Mouse (Mus musculus) left cerebral cortex, adult 18-20 months (tissue): Measurements from ENCODE around the gene Rasgef1a. TPM values are rescaled to one million over a fixed set of nuclear protein-coding genes. Genes with fewer than 3 reads are reported as not detected.
A peak's percentile ranks its signal among the peaks of the same experiment; 100 is the strongest.

Experiments used
- DNase-seq, 2 experiments: peaks; one replicate each; pipeline ENCODE4 v3.0.0; 2021 to 2022; ENCODE audit warnings: low spot score in 2 of 2, mixed read lengths in 1 of 2
- microRNA-seq, 2 experiments: library from miRNA; unstranded; fragments of <30 nt; microRNA quantifications; one replicate each; pipeline ENCODE4 v1.2.0; 2021
- total RNA-seq, 2 experiments: library from RNA; stranded (reverse); gene quantifications; 2 replicates each; pipeline ENCODE4 v1.2.3; 2021

Rasgef1a gene
- total RNA-seq, 2 experiments from 2014 or later: 201 to 250 TPM

DNA sequence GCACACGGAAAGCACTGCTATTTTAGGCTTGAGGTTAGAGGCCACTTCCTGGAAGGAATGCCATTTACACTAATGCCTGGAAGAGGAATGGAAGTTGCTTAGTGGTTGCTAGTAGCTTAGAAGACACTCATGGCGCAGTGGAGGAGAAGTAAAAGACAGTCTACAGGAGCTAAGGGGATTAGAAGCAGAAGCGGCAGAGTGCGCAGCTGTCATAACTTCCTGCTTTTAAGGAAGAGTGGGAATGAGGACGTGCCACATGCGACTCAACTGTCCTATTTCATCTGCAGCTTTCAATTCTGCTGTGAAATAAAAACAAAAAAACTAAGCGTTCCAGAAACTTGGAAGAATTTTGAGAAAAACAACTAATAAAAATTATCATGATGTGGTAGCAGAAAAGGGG lies 116.0 kb downstream of the Rasgef1a start:
- DNase-seq: no peak

DNA sequence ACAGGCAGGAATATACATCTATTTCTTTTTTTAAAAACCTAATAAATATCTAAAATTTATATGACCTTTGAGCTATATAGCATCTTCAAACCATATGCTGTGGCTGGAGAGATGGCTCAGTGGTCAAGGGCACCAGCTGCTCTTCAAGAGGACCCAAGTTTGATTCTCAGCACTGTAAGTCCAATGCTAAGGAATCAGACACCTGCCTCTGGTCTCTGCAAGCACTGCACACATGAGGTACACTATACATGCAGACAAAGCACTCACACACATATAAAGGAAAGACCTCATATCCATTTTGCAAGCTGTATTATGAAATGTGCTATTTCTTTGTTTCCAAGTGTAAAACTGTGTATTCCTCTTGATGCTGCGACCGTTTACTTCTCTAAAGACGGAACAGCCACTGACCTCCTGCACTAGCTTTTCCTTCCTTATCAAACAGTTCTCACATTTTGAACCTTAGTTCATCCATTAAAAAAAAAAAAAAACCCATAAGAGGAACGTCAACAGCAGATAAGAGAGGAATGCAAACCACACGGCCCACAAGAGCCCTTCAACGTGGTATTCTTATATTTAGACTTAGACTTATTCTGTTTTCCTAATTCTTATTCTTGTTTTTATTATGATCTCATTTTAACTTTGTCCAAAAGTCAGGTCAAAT lies 116.7 kb downstream of the Rasgef1a start:
- no peak for DNase-seq

DNA sequence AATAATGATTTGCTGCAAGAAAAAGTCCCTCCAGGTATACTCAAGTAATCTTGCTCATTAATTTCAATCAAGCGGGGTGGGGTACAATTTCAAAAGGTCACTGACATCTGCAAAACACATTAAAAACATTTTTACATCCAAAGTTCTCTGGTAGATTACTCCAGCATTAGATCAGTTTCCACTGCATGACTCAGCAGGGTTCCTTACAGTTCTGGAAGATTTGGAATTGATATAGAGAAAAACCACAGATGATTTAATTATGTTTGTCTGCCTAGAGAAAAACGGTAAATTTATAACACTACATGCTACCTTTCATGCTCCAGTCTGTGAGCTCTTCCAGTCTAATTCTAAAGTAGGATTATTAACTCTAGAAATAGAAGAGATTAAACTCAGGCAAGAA lies 118.8 kb downstream of the Rasgef1a start:
- DNase-seq: no peak

DNA sequence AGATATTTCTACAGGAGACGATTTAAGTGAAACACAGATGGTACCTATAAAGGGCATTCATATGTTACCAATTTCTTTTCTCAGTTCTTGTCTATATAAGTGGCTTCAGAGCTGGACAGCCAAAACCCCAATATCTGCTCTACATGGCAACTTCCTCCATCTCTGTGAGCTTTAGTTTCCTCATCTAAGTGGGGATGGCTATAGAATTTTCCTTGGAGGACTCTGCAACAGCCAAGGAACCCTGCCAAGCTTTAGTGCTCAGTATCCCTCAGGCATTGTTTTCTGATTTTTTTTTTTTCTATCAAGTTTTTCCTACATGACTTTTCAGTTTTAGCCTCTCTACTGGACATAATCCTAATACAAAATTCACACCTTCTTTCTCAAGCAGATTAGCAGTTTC lies 123.2 kb downstream of the Rasgef1a start:
- no peak for DNase-seq

DNA sequence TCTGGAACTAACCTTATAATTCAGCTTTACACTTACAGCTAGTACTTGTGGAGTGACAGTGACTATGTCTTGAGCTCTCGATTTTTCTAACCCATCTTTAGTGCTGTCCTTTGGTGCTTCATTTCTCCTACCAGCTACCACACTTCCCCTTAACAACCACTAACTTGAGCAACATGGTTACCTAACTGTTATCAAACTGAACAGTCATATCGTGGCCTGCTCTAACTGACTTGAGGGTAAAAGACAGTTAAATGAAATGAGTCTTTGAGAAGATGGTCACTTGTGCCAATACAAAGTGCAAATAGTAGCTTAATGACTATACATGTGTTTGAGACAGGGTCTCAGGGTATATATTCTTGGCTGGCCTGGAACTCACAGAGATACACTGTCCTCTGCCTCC lies 125.9 kb downstream of the Rasgef1a start:
- no peak for DNase-seq

DNA sequence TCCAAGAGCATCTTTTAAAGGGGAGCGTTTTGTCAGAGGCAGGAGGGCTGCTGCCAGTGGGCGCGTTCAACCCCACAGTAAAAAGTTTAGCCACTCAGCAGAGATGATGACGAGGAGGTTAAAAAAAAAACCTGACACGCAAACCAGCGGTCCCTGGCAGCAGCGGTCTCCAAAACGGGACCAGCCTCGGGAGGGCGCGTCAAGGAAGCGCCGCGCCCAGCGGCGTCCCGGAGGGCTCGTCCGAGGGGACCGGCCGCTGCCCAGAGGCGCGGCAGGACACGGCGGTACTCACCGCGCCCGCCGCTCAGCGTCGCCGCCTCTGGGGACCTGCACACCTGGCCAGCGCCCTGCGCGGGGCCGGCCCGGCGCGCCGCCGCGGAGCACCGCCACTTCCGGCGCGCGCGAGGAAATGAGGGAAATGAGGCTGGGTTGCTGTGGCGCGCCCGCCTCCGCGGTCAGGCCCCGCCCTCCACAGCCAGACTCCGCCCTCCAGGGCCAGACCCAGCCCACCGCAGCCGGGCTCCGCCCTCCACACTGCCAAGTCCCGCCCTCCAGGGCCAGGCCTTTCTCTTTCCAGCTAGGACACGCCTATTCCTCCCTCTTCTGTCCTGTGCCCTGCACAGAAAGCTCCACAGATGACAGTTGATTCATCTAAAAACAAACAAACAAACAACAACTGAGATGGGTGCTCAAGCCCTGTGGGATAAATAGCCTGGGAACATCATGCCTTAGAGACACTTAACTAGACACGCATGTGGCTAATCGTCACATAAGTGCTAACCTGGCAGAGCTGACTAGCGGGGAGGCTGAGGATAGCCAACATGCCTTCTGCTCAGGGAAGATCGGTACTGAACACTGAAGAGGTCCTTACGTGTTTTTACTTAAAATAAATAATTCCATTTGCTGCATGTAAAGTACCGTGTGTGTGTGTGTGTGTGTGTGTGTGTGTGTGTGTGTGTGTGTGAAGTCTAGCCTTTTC lies 127.8 kb downstream of the Rasgef1a start, which contains the start of gene Csgalnact2:
Gene Csgalnact2 (minus strand): TSS at position 410 of the 979 bp plus-strand sequence.
- peak; percentile 88 to 93 for DNase-seq

DNA sequence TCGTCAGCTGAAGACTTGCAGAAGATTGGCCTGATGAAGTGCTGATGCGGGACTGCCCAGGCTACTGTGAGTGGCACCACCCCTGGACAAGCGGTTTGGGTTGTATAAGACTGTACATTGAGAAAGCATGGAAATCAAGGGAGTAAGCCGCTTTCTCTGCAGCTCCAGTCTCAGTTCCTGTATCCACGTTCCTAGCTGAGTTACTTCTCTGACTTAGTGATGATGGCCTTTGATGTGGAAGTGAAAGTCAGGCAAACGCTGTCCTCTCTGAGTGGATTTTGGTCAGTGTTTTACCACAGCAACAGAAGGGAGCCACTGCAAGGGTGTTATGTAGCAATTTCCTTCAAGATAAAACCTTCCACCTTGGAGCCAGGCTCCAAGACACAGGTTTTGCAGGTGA lies 129.7 kb downstream of the Rasgef1a start:
- no peak for DNase-seq

Small RNA genes lying within 50 kb of the gene (microRNA-seq; reads per million reads assigned to microRNA genes)
- 68.4 to 177 reads per million in 2 experiments for gene Mir7044

Other genes starting within 250 kb of the Rasgef1a start
- 10 to 100 TPM; 54.7 to 55.8 TPM for gene Zfp637, start 170.3 kb upstream of the Rasgef1a start, total RNA-seq
- gene Zfp239, start 149.3 kb upstream of the Rasgef1a start, total RNA-seq: 10 to 100 TPM; 44.7 to 49.1 TPM
- 100 to 1,000 TPM; 112 to 144 TPM for gene Hnrnpf, start 111.1 kb upstream of the Rasgef1a start, total RNA-seq
- not detected for gene Fxyd4, start 73.7 kb upstream of the Rasgef1a start, total RNA-seq
- gene Csgalnact2, start 127.7 kb downstream of the Rasgef1a start, total RNA-seq: 10 to 100 TPM; 11.0 to 11.6 TPM
- gene Ret, start 186.3 kb downstream of the Rasgef1a start, total RNA-seq: 1 to 10 TPM; 2.9 to 3.6 TPM